Mouse (Mus musculus) MEL (cell line): ENCODE results near the gene Pcgf3. TPM values are rescaled to one million over a fixed set of nuclear protein-coding genes. Genes with fewer than 3 reads are reported as not detected.

ENCODE experiments used
- DNase-seq: peaks from one replicate; pipeline ENCODE4 v3.0.0; 2011; ENCODE audit warnings: low read depth, low spot score
- H3K27ac ChIP-seq: 2 replicates; pipeline ENCODE4 v1.5.1; 2012; ENCODE audit warnings: low read depth, mild to moderate bottlenecking, control low read depth, low read length, moderate library complexity; ENCODE audit not compliant: control insufficient read depth
- H3K27me3 ChIP-seq, 2 experiments: fragments of 150-350 bp in 1 of 2; sonication (generic) in 1 of 2; 2 replicates each; pipeline ENCODE4 v1.6.1; 2012; ENCODE audit warnings: low read length in 2 of 2, mild to moderate bottlenecking in 2 of 2, improper control_type of control experiment in 1 of 2, moderate library complexity in 1 of 2; ENCODE audit not compliant: insufficient read depth in 2 of 2, control insufficient read depth in 1 of 2
- H3K36me3 ChIP-seq, 2 experiments: 2 replicates each; pipeline ENCODE4 v1.6.1; 2012 to 2014; ENCODE audit warnings: low read length in 2 of 2, improper control_type of control experiment in 1 of 2, inconsistent platforms in 1 of 2, mild to moderate bottlenecking in 1 of 2; ENCODE audit not compliant: insufficient read depth in 2 of 2, control insufficient read depth in 1 of 2
- H3K4me1 ChIP-seq, 2 experiments: fragments of 150-350 bp in 1 of 2; sonication (generic) in 1 of 2; 2 replicates each; pipeline ENCODE4 v1.6.1; 2012; ENCODE audit warnings: low read length in 2 of 2, improper control_type of control experiment in 1 of 2, mild to moderate bottlenecking in 1 of 2; ENCODE audit not compliant: insufficient read depth in 2 of 2, control insufficient read depth in 1 of 2
- H3K4me3 ChIP-seq, 2 experiments: fragments of 150-350 bp in 1 of 2; sonication (generic) in 1 of 2; 2 replicates each; pipeline ENCODE4 v1.5.1; 2012; ENCODE audit warnings: low read depth in 2 of 2, low read length in 2 of 2, mild to moderate bottlenecking in 2 of 2, moderate library complexity in 2 of 2, control low read depth in 1 of 2, improper control_type of control experiment in 1 of 2; ENCODE audit not compliant: control insufficient read depth in 1 of 2, insufficient read depth in 1 of 2
- H3K79me2 ChIP-seq: 2 replicates; pipeline ENCODE4 v1.6.1; 2012; ENCODE audit warnings: mild to moderate bottlenecking, low read length, moderate library complexity; ENCODE audit not compliant: control insufficient read depth, poor library complexity, insufficient read depth
- H3K9ac ChIP-seq: 2 replicates; pipeline ENCODE4 v1.6.1; 2012; ENCODE audit warnings: low read depth, mild to moderate bottlenecking, control low read depth, low read length, moderate library complexity; ENCODE audit not compliant: control insufficient read depth, poor library complexity, severe bottlenecking
- H3K9me3 ChIP-seq: fragments of 150-350 bp; sonication (generic); replicated peaks from 2 replicates; pipeline ENCODE4 v1.6.1; 2012; ENCODE audit warnings: mild to moderate bottlenecking, low read length, improper control_type of control experiment, moderate library complexity; ENCODE audit not compliant: insufficient read depth
- E2F4 ChIP-seq: IDR thresholded peaks from 2 replicates; pipeline ENCODE4 v1.6.1; 2011; ENCODE audit warnings: low read depth, low read length, improper control_type of control experiment, borderline replicate concordance
- ETS1 ChIP-seq: IDR thresholded peaks from 2 replicates; pipeline ENCODE4 v1.6.1; 2012; ENCODE audit warnings: low read depth, mild to moderate bottlenecking, inconsistent platforms, low read length, improper control_type of control experiment, moderate library complexity
- GABPA ChIP-seq: IDR thresholded peaks from 2 replicates; pipeline ENCODE4 v1.6.1; 2012; ENCODE audit warnings: low read depth, mild to moderate bottlenecking, inconsistent platforms, low read length, improper control_type of control experiment, moderate library complexity
- GATA1 ChIP-seq: IDR thresholded peaks from 2 replicates; pipeline ENCODE4 v1.6.1; 2011; ENCODE audit warnings: low read depth, low read length, improper control_type of control experiment
- HCFC1 ChIP-seq: IDR thresholded peaks from 2 replicates; pipeline ENCODE4 v1.6.1; 2012; ENCODE audit warnings: low read depth, mild to moderate bottlenecking, inconsistent platforms, low read length, improper control_type of control experiment, moderate library complexity
- JUND ChIP-seq: IDR thresholded peaks from 2 replicates; pipeline ENCODE4 v1.6.1; 2011; ENCODE audit warnings: low read depth, mild to moderate bottlenecking, improper control_type of control experiment, low read length
- KAT2A ChIP-seq: conservative IDR thresholded peaks from 2 replicates; pipeline ENCODE4 v1.6.1; 2012; ENCODE audit warnings: low read depth, low read length, improper control_type of control experiment, inconsistent platforms
- MEF2A ChIP-seq: IDR thresholded peaks from 2 replicates; pipeline ENCODE4 v1.6.1; 2014; ENCODE audit warnings: low read depth, mild to moderate bottlenecking, inconsistent platforms, low read length, improper control_type of control experiment; ENCODE audit not compliant: poor library complexity, insufficient replicate concordance, severe bottlenecking; ENCODE audit errors: extremely low read depth
- MYB ChIP-seq: IDR thresholded peaks from 2 replicates; pipeline ENCODE4 v1.6.1; 2011; ENCODE audit warnings: mild to moderate bottlenecking, low read depth, low read length, improper control_type of control experiment
- NRF1 ChIP-seq: IDR thresholded peaks from 2 replicates; pipeline ENCODE4 v1.6.1; 2014; ENCODE audit warnings: low read depth, mild to moderate bottlenecking, inconsistent platforms, low read length, improper control_type of control experiment, moderate library complexity; ENCODE audit not compliant: poor library complexity, insufficient read depth, severe bottlenecking
- POLR2A ChIP-seq, 2 experiments: IDR thresholded peaks; 2 replicates each; pipeline ENCODE4 v1.6.1; 2011 to 2012; ENCODE audit warnings: low read length in 2 of 2, mild to moderate bottlenecking in 2 of 2, control low read depth in 1 of 2, improper control_type of control experiment in 1 of 2, low read depth in 1 of 2, moderate library complexity in 1 of 2; ENCODE audit not compliant: control insufficient read depth in 1 of 2, insufficient read depth in 1 of 2, poor library complexity in 1 of 2
- POLR2AphosphoS5 ChIP-seq: IDR thresholded peaks from 2 replicates; pipeline ENCODE4 v1.6.1; 2012; ENCODE audit warnings: low read depth, borderline replicate concordance, mild to moderate bottlenecking, inconsistent platforms, low read length, moderate library complexity, mixed read lengths
- RAD21 ChIP-seq: IDR thresholded peaks from 2 replicates; pipeline ENCODE4 v1.6.1; 2011; ENCODE audit warnings: mild to moderate bottlenecking, low read depth, low read length, improper control_type of control experiment
- RCOR1 ChIP-seq: IDR thresholded peaks from 2 replicates; pipeline ENCODE4 v1.6.1; 2012; ENCODE audit warnings: low read depth, mild to moderate bottlenecking, inconsistent platforms, low read length, improper control_type of control experiment
- TBP ChIP-seq: IDR thresholded peaks from 2 replicates; pipeline ENCODE4 v1.8.0; 2011; ENCODE audit warnings: low read depth, low read length, improper control_type of control experiment
- USF1 ChIP-seq: IDR thresholded peaks from 2 replicates; pipeline ENCODE4 v1.6.1; 2014; ENCODE audit warnings: low read depth, mild to moderate bottlenecking, inconsistent platforms, low read length, improper control_type of control experiment, moderate library complexity
- ZKSCAN1 ChIP-seq: IDR thresholded peaks from 2 replicates; pipeline ENCODE4 v1.6.1; 2012; ENCODE audit warnings: low read depth, mild to moderate bottlenecking, inconsistent platforms, low read length, improper control_type of control experiment, moderate library complexity
- ZMIZ1 ChIP-seq: IDR thresholded peaks from 2 replicates; pipeline ENCODE4 v1.6.1; 2012; ENCODE audit warnings: low read depth, mild to moderate bottlenecking, inconsistent platforms, low read length, improper control_type of control experiment, moderate library complexity
- ZNF384 ChIP-seq: IDR thresholded peaks from 2 replicates; pipeline ENCODE4 v1.6.1; 2012; ENCODE audit warnings: low read depth, mild to moderate bottlenecking, inconsistent platforms, low read length, improper control_type of control experiment
- polyA plus RNA-seq, 2 experiments: library from polyadenylated mRNA; stranded (reverse) in 1 of 2; unstranded in 1 of 2; fragments of >175 nt in 1 of 2; fragments of >200 nt in 1 of 2; gene quantifications; 2 replicates each; pipeline versions ENCODE4 v1.2.1 to v1.2.4; 2012; ENCODE audit warnings: low replicate concordance in 2 of 2, low read depth in 1 of 2; ENCODE audit not compliant: insufficient read length in 2 of 2, insufficient read depth in 1 of 2, missing spikeins in 1 of 2
- total RNA-seq: library from RNA; depleted of rRNA; stranded (reverse); fragments of 300-350 nt; gene quantifications from 2 replicates; pipeline ENCODE4 v1.2.3, GENCODE M21; 2012

Pcgf3 gene
- total and polyA plus RNA-seq, 3 experiments, result 7.3 to 26.4 TPM; not detected in 1

DNA sequence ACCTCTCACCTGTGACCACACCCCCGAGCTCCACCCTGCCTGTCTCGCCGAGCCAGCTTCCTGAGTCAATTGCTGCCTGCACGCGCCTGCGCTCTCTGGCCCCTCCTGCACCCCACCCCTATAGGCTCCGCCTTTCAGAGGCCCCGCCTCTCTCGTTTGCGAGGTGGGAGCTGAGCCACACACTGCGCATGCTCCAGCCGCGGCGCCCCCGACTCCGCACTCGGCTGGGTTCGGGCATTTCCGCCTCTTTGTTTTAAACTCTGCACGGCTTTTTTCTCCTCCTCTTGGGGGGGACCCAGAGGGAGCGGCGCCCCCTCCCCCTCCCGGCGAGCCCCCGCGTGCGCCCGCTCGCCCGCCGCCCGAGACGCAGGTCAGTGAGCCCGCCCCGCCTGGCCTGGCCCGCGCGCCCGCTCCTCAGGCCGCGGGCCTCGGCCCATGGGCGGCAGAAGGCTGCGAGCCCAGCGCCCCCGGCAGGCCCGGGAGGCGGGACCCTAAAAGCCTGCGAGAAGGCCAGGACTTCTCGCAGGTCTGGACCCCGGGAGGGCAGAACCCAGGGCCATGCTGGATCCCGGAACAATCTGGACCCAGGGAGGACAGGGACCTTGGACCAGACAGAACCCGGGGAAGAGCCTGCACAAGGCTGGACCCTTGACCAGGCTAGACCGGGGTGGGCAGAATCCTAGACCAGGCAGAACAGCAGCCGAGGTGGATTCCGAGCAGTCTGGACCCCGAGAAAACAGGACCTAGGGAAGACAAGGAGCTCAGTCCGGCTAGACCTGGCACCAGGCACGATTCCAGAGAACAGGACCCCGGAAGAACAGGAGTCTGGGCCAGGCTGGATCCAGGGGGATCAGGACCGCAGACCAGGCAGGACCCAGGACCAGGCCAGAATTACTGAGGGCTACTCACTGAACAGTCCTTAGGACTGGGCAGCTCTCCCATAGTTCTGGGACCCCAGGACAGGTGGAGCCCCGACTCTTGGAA is at the start of gene Pcgf3 (continued):
- TF ChIP-seq RAD21 (no peak), MEF2A (no peak), KAT2A (no peak), ETS1 (no peak)

DNA sequence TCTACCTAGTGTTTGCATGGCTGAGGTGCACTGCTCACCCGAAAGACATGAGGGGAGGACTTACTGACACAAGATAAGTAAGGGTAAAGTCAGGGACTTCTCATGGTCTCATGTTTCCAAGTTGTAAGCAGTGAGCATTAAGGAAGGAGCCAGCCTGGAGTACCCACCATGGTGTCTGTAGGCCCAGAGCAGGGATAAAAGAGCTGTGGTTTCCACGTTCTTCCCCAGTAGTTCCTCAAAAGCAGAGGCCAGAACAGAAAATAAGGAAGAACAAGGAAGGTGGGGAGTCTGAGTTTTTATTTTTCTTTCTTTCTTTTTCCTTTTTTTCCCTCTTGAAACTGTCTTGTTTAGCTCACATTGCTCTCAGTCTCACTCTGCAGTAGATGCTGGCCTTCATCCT is 46.3 kb upstream of the Pcgf3 start:
- Histone ChIP-seq H3K27me3 (no peaks in the 10 kb centered on the region), H3K27ac (no peak overlapping the region), H3K36me3 (no peaks in the 10 kb centered on the region; a peak in 1 of 4 replicates), H3K4me1 (peaks cover 5 to 6% of the 10 kb centered on the region in 2 experiments; a peak in 3 of 4 replicates), H3K9ac (no peak overlapping the region), H3K4me3 (no peak overlapping the region), H3K79me2 (no peaks in the 10 kb centered on the region), H3K9me3 (no peaks in the 10 kb centered on the region)
- DNase-seq, result peak; percentile 26
- TF ChIP-seq POLR2A (IDR thresholded peaks at IDR 0.05; ENCODE audit: control insufficient read depth in 1 of 2, insufficient read depth in 1 of 2, low read depth in 1 of 2, low read length in 2 of 2, poor library complexity in 1 of 2), result no peak
- no peak for TF ChIP-seq ETS1
- TF ChIP-seq MEF2A, result no peak
- no peak for TF ChIP-seq TBP
- no peak for TF ChIP-seq ZKSCAN1
- TF ChIP-seq ZNF384, result no peak
- TF ChIP-seq MYB, result no peak
- no peak for TF ChIP-seq KAT2A
- TF ChIP-seq E2F4, result no peak
- no peak for TF ChIP-seq HCFC1
- no peak for TF ChIP-seq GATA1
- no peak for TF ChIP-seq POLR2AphosphoS5
- TF ChIP-seq NRF1, result no peak

DNA sequence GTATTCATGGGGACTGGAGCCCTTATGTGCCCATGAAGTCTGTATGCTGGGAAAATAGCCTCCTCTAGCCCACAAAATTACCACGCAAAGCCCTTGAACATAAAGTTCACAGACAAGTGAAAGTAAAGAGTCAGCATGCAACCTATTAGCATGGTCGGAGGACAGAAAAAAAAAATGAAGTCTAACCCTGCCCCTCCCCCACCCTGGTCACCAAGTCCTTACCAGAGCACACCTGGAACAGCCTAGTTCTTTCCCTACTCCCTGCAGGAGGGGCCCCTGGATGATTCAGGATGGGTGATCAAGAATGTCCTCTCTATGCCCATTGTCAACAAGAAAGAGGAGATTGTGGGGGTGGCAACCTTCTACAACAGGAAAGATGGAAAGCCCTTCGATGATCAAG is 38.3 kb upstream of the Pcgf3 start:
- TF ChIP-seq JUND (no peak), HCFC1 (no peak), ZMIZ1 (no peak), POLR2A (IDR thresholded peaks at IDR 0.05; ENCODE audit: control insufficient read depth in 1 of 2, insufficient read depth in 1 of 2, low read depth in 1 of 2, low read length in 2 of 2, poor library complexity in 1 of 2) (no peak), GABPA (no peak), RAD21 (no peak), POLR2AphosphoS5 (no peak), USF1 (no peak), RCOR1 (no peak), KAT2A (no peak), TBP (no peak)
- Histone ChIP-seq H3K27me3 (no peaks in the 10 kb centered on the region), H3K4me1 (no peaks in the 10 kb centered on the region; a peak in 1 of 4 replicates), H3K27ac (no peak overlapping the region), H3K36me3 (peaks cover 0 to 10% of the 10 kb centered on the region in 2 experiments; a peak in 2 of 4 replicates), H3K9ac (no peak overlapping the region), H3K9me3 (no peaks in the 10 kb centered on the region), H3K79me2 (no peaks in the 10 kb centered on the region), H3K4me3 (no peak overlapping the region)
- DNase-seq, result no peak
